Mouse (Mus musculus): Measurements from ENCODE around the gene Syne4. TPM values are rescaled to one million over a fixed set of nuclear protein-coding genes. Genes with fewer than 3 reads are reported as not detected.

Syne4 gene
- total RNA-seq, 2 experiments from 2014 or later = 21.8 to 31.5 TPM

Other genes starting within 250 kb of the Syne4 start
- 1 to 10 TPM; 2.0 to 2.3 TPM for gene Zfp82, start 241.9 kb upstream of the Syne4 start, total RNA-seq (2021)
- not detected for gene Gm26920, start 224.4 kb upstream of the Syne4 start, total RNA-seq (2021)
- 1 to 10 TPM; 2.9 to 4.1 TPM for gene Zfp566, start 224.3 kb upstream of the Syne4 start, total RNA-seq (2021)
- gene Zfp260, start 220.0 kb upstream of the Syne4 start, total RNA-seq (2021) = 10 to 100 TPM; 38.4 to 45.1 TPM
- gene Zfp382, start 192.9 kb upstream of the Syne4 start, total RNA-seq (2021) = 1 to 10 TPM; 3.2 to 5.1 TPM
- 10 to 100 TPM; 48.5 to 54.2 TPM for gene Zfp146, start 145.1 kb upstream of the Syne4 start, total RNA-seq (2021)
- 100 to 1,000 TPM; 349 to 810 TPM for gene Cox7a1, start 130.7 kb upstream of the Syne4 start, total RNA-seq (2021)
- 100 to 1,000 TPM; 575 to 621 TPM for gene Capns1, start 116.0 kb upstream of the Syne4 start, total RNA-seq (2021)
- 10 to 100 TPM; 51.1 to 64.1 TPM for gene Polr2i, start 82.9 kb upstream of the Syne4 start, total RNA-seq (2021)
- gene Tbcb, start 82.5 kb upstream of the Syne4 start, total RNA-seq (2021) = 10 to 100 TPM; 86.2 to 93.6 TPM
- gene Ovol3, start 79.1 kb upstream of the Syne4 start, total RNA-seq (2021) = not detected
- under 1 TPM; 0.38 to 0.46 TPM for gene Thap8, start 34.7 kb upstream of the Syne4 start, total RNA-seq (2021)
- 1 to 10 TPM; 4.9 to 6.7 TPM for gene Wdr62, start 34.4 kb upstream of the Syne4 start, total RNA-seq (2021)
- 10 to 100 TPM; 22.6 to 24.3 TPM for gene Clip3, start 23.1 kb upstream of the Syne4 start, total RNA-seq (2021)
- gene Alkbh6, start 6.1 kb upstream of the Syne4 start, total RNA-seq (2021) = 10 to 100 TPM; 56.3 to 74.8 TPM
- 1 to 10 TPM in 1 of 2 experiments, under 1 TPM in 1; 0.63 to 1.0 TPM for gene E130208F15Rik, start 6.9 kb downstream of the Syne4 start, total RNA-seq (2021)
- gene Sdhaf1, start 9.1 kb downstream of the Syne4 start, total RNA-seq (2021) = 10 to 100 TPM in 1 of 2 experiments, 1 to 10 TPM in 1; 8.8 to 12.0 TPM
- gene Lrfn3, start 48.0 kb downstream of the Syne4 start, total RNA-seq (2021) = 1 to 10 TPM; 6.7 to 8.5 TPM
- gene Tyrobp, start 99.0 kb downstream of the Syne4 start, total RNA-seq (2021) = 10 to 100 TPM; 34.7 to 68.5 TPM
- gene Hcst, start 105.0 kb downstream of the Syne4 start, total RNA-seq (2021) = 1 to 10 TPM; 1.5 to 1.9 TPM
- gene Nfkbid, start 106.9 kb downstream of the Syne4 start, total RNA-seq (2021) = 1 to 10 TPM; 1.6 to 2.0 TPM
- 10 to 100 TPM; 31.8 to 40.6 TPM for gene Aplp1, start 130.7 kb downstream of the Syne4 start, total RNA-seq (2021)
- not detected for gene Kirrel2, start 142.9 kb downstream of the Syne4 start, total RNA-seq (2021)
- not detected for gene Nphs1, start 143.5 kb downstream of the Syne4 start, total RNA-seq (2021)
- gene Prodh2, start 178.8 kb downstream of the Syne4 start, total RNA-seq (2021) = 1 to 10 TPM in 1 of 2 experiments, not detected in 1; 1.2 TPM
- gene Arhgap33, start 220.3 kb downstream of the Syne4 start, total RNA-seq (2021) = 1 to 10 TPM; 1.8 to 2.7 TPM
- 10 to 100 TPM; 26.3 to 34.9 TPM for gene Hspb6, start 237.4 kb downstream of the Syne4 start, total RNA-seq (2021)
- 1 to 10 TPM; 6.5 to 6.9 TPM for gene Proser3, start 237.5 kb downstream of the Syne4 start, total RNA-seq (2021)
- 10 to 100 TPM; 47.0 to 59.3 TPM for gene Lin37, start 245.0 kb downstream of the Syne4 start, total RNA-seq (2021)
- 10 to 100 TPM; 67.1 to 67.4 TPM for gene U2af1l4, start 248.5 kb downstream of the Syne4 start, total RNA-seq (2021)
- 1 to 10 TPM; 4.6 to 8.2 TPM for gene Gm49396, start 248.5 kb downstream of the Syne4 start, total RNA-seq (2021)
- 100 to 1,000 TPM; 130 to 154 TPM for gene Psenen, start 248.8 kb downstream of the Syne4 start, total RNA-seq (2021)

Data from adrenal gland, adult 18-20 months (tissue).